Mouse (Mus musculus) CH12.LX (cell line): ENCODE measurements at regions not wholly inside any gene's neighbourhood (a gene's known extent, or its start where the extent isn't known, plus 50 kb on each side); places are given as distances from the start of the nearest gene placed in this dataset.
A peak's percentile ranks its signal among the peaks of the same experiment; 100 is the strongest.

Experiments used
- DNase-seq: peaks from one replicate; pipeline ENCODE4 v3.0.0-alpha.2; 2013; ENCODE audit errors: extremely low read depth
- H3K27ac ChIP-seq: 2 replicates; pipeline ENCODE4 v1.5.1; 2012; ENCODE audit warnings: low read depth, mild to moderate bottlenecking, control low read depth, moderate library complexity; ENCODE audit not compliant: insufficient read depth
- H3K27me3 ChIP-seq: replicated peaks from 2 replicates; pipeline ENCODE3; 2012; ENCODE audit warnings: inconsistent platforms
- H3K36me3 ChIP-seq, 2 experiments: replicated peaks in 1 of 2; 2 replicates each; pipeline versions ENCODE3 to v1.6.1; 2012; ENCODE audit warnings: inconsistent platforms in 1 of 2, low read length in 1 of 2, mild to moderate bottlenecking in 1 of 2, mixed read lengths in 1 of 2, moderate library complexity in 1 of 2; ENCODE audit not compliant: control insufficient read depth in 1 of 2, insufficient read depth in 1 of 2
- H3K4me1 ChIP-seq, 2 experiments: 2 replicates each; pipeline ENCODE4 v1.6.1; 2012; ENCODE audit warnings: inconsistent platforms in 1 of 2, moderate library complexity in 1 of 2; ENCODE audit not compliant: insufficient read depth in 2 of 2, control insufficient read depth in 1 of 2
- H3K4me2 ChIP-seq: 2 replicates; pipeline ENCODE4 v1.6.1; 2012; ENCODE audit warnings: low read depth, mild to moderate bottlenecking, control low read depth; ENCODE audit not compliant: poor library complexity, insufficient read depth, severe bottlenecking
- H3K4me3 ChIP-seq, 3 experiments: fragments of 150-350 bp in 1 of 3; sonication (generic) in 1 of 3; replicated peaks in 1 of 3; 2 replicates each; pipeline versions ENCODE3 to v1.5.1; 2011 to 2012; ENCODE audit warnings: low read depth in 2 of 3, low read length in 2 of 3, mild to moderate bottlenecking in 2 of 3, moderate library complexity in 2 of 3, control low read depth in 1 of 3, improper control_type of control experiment in 1 of 3, inconsistent platforms in 1 of 3, mixed read lengths in 1 of 3; ENCODE audit not compliant: poor library complexity in 1 of 3
- H3K79me2 ChIP-seq: replicated peaks from 2 replicates; pipeline ENCODE4 v1.6.1; 2012; ENCODE audit warnings: mild to moderate bottlenecking, moderate library complexity; ENCODE audit not compliant: control insufficient read depth, poor library complexity, insufficient read depth, severe bottlenecking; ENCODE audit errors: extremely low read depth
- H3K9ac ChIP-seq: 2 replicates; pipeline ENCODE4 v1.6.1; 2012; ENCODE audit warnings: low read depth, mild to moderate bottlenecking, control low read depth, moderate library complexity; ENCODE audit not compliant: insufficient read depth
- H3K9me3 ChIP-seq: replicated peaks from 2 replicates; pipeline ENCODE3; 2012; ENCODE audit warnings: low read length, inconsistent platforms, mixed read lengths
- BHLHE40 ChIP-seq: IDR thresholded peaks from 2 replicates; pipeline ENCODE4 v1.6.1; 2011; ENCODE audit warnings: mild to moderate bottlenecking, low read depth, low read length, improper control_type of control experiment
- CTCF ChIP-seq, 2 experiments: IDR thresholded peaks in 1 of 2; conservative IDR thresholded peaks in 1 of 2; 2 replicates each; pipeline ENCODE4 v1.5.1; 2011 to 2012; ENCODE audit warnings: low read depth in 2 of 2, low read length in 2 of 2, improper control_type of control experiment in 1 of 2, inconsistent platforms in 1 of 2, mild to moderate bottlenecking in 1 of 2, moderate library complexity in 1 of 2
- E2F4 ChIP-seq: IDR thresholded peaks from 2 replicates; pipeline ENCODE4 v1.6.1; 2011; ENCODE audit warnings: low read depth, low read length, improper control_type of control experiment; ENCODE audit not compliant: insufficient replicate concordance
- ETS1 ChIP-seq: conservative IDR thresholded peaks from 2 replicates; pipeline ENCODE4 v1.6.1; 2012; ENCODE audit warnings: low read depth, mild to moderate bottlenecking, inconsistent platforms, low read length, improper control_type of control experiment, moderate library complexity
- GABPA ChIP-seq: IDR thresholded peaks from 2 replicates; pipeline ENCODE4 v1.6.1; 2012; ENCODE audit warnings: low read depth, low read length, improper control_type of control experiment, inconsistent platforms; ENCODE audit not compliant: insufficient replicate concordance
- JUND ChIP-seq: conservative IDR thresholded peaks from 2 replicates; pipeline ENCODE4 v1.6.1; 2011; ENCODE audit warnings: low read depth, low read length, improper control_type of control experiment
- MAFK ChIP-seq: IDR thresholded peaks from 2 replicates; pipeline ENCODE4 v1.6.1; 2011; ENCODE audit warnings: low read length, improper control_type of control experiment; ENCODE audit not compliant: insufficient replicate concordance
- MAX ChIP-seq: IDR thresholded peaks from 2 replicates; pipeline ENCODE4 v1.6.1; 2011; ENCODE audit warnings: low read length, improper control_type of control experiment
- MXI1 ChIP-seq: IDR thresholded peaks from 2 replicates; pipeline ENCODE4 v1.6.1; 2011; ENCODE audit warnings: mild to moderate bottlenecking, low read depth, low read length, improper control_type of control experiment
- NELFE ChIP-seq: IDR thresholded peaks from 2 replicates; pipeline ENCODE4 v1.6.1; 2011; ENCODE audit warnings: low read depth, low read length, improper control_type of control experiment
- PAX5 ChIP-seq: IDR thresholded peaks from 2 replicates; pipeline ENCODE4 v1.6.1; 2012; ENCODE audit warnings: low read length, inconsistent platforms, mixed read lengths
- POLR2AphosphoS2 ChIP-seq: IDR thresholded peaks from 2 replicates; pipeline ENCODE4 v1.6.1; 2011; ENCODE audit warnings: low read depth, low read length, improper control_type of control experiment
- RAD21 ChIP-seq: IDR thresholded peaks from 2 replicates; pipeline ENCODE4 v1.6.1; 2011; ENCODE audit warnings: low read depth, mild to moderate bottlenecking, low read length, improper control_type of control experiment, moderate library complexity
- TCF12 ChIP-seq: IDR thresholded peaks from 2 replicates; pipeline ENCODE4 v1.6.1; 2014; ENCODE audit warnings: low read depth, mild to moderate bottlenecking, inconsistent platforms, low read length, improper control_type of control experiment
- UBTF ChIP-seq: IDR thresholded peaks from 2 replicates; pipeline ENCODE4 v1.6.1; 2012; ENCODE audit warnings: low read depth, mild to moderate bottlenecking, inconsistent platforms, low read length, improper control_type of control experiment, moderate library complexity
- USF1 ChIP-seq: IDR thresholded peaks from 2 replicates; pipeline ENCODE4 v1.6.1; 2014; ENCODE audit warnings: low read depth, mild to moderate bottlenecking, inconsistent platforms, low read length, improper control_type of control experiment
- ZC3H11A ChIP-seq: IDR thresholded peaks from 2 replicates; pipeline ENCODE4 v1.6.1; 2012; ENCODE audit warnings: low read depth, mild to moderate bottlenecking, inconsistent platforms, low read length, improper control_type of control experiment
- ZKSCAN1 ChIP-seq: IDR thresholded peaks from 2 replicates; pipeline ENCODE4 v1.6.1; 2012; ENCODE audit warnings: low read depth, inconsistent platforms, low read length, improper control_type of control experiment, borderline replicate concordance
- ZMIZ1 ChIP-seq: IDR thresholded peaks from 2 replicates; pipeline ENCODE4 v1.6.1; 2012; ENCODE audit warnings: low read depth, mild to moderate bottlenecking, inconsistent platforms, low read length, improper control_type of control experiment
- ZNF384 ChIP-seq: IDR thresholded peaks from 2 replicates; pipeline ENCODE4 v1.6.1; 2012; ENCODE audit warnings: low read depth, low read length, improper control_type of control experiment, inconsistent platforms
- dilution Hi-C: fragments of 300-500 bp; cut with MboI; formaldehyde crosslinking; loops from 2 replicates; pipeline ENCODE4 v1.14.3; 2020; ENCODE audit warnings: low sequenced_read_pairs; ENCODE audit not compliant: extremely low pct_unique_long_range_greater_than_20kb, extremely low pct_ligation_motif_present
- in situ Hi-C: fragments of 300-500 bp; cut with MboI; formaldehyde crosslinking; loops from 3 replicates; pipeline ENCODE4 v1.14.3; 2019; ENCODE audit warnings: low sequenced_read_pairs, low pct_ligation_motif_present, low pct_unique_long_range_greater_than_20kb, mixed read lengths

DNA sequence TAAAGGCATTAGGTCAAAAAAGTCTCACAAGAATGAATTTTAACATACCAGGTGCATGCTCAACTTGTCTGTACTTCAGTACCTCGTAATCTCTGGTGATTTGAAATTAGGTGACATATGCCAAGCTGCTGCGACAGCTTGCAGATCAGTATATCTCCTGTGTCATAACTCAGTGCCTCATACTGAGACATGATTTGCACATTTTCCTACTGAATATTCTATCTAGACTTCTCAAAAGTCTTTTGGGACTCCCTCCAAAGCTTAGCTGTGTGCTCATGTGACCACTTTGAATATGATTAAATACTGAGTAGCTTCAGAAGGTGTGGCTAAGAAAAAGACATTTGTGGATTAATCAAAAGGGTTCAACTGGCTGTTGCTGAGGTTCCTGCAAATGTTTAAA, 416.3 kb upstream of the Pdzrn3 start (continued):
- no peak for TF ChIP-seq TCF12
- TF ChIP-seq, all 38 proteins: peak for 0

GRCm38 (mm10) chr6:101777864-101778263, 400.2 kb upstream of the Pdzrn3 start:
- H3K27me3 ChIP-seq: no peaks in the 10 kb centered on the region
- dilution Hi-C loops: no loop called here
- H3K27ac ChIP-seq: no peak overlapping the region
- in situ Hi-C loops: no loop called here
- no peak overlapping the region for H3K4me2 ChIP-seq
- no peaks in the 10 kb centered on the region for H3K4me1 ChIP-seq
- H3K36me3 ChIP-seq: no peaks in the 10 kb centered on the region
- no peak overlapping the region for H3K4me3 ChIP-seq
- no peaks in the 10 kb centered on the region for H3K79me2 ChIP-seq
- H3K9ac ChIP-seq: no peak overlapping the region
- TF ChIP-seq JUND: no peak
- TF ChIP-seq CTCF (conservative IDR thresholded peaks at IDR 0.05 in 1 of 2, IDR thresholded peaks at IDR 0.05 in 1 of 2; ENCODE audit: low read depth in 2 of 2, low read length in 2 of 2): peak in 1 of 2 experiments; percentile 5; a peak in 1 of 4 replicates
- TF ChIP-seq POLR2AphosphoS2: no peak
- peak; percentile 1 for DNase-seq
- H3K9me3 ChIP-seq: peaks cover 27% of the 10 kb centered on the region

DNA sequence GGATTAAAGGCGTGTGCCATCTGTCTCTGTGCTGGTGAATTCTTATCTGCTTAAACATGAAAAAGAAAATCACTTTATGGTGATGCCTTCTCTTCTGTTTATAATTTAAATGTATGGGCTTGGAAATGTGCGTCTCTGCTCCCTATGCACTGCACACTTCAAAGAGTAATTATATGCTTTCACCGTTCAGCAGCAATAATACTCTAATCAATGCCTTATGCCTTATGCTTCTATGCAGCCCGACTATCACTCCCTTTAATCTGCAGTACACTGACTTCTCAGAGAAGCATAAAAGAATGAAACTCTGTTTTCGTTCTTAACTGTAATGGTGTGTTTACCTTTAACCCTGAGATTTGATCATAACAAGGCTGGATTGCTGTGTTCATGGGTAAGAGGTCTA, 395.5 kb upstream of the Pdzrn3 start:
- H3K4me2 ChIP-seq: no peak overlapping the region
- H3K79me2 ChIP-seq: no peaks in the 10 kb centered on the region
- peaks cover 39% of the 10 kb centered on the region for H3K9me3 ChIP-seq
- no peak overlapping the region for H3K27ac ChIP-seq
- no peak for DNase-seq
- no peaks in the 10 kb centered on the region for H3K27me3 ChIP-seq
- H3K9ac ChIP-seq: no peak overlapping the region
- no peak overlapping the region for H3K4me3 ChIP-seq
- in situ Hi-C loops: no loop called here
- no peaks in the 10 kb centered on the region for H3K36me3 ChIP-seq
- no peaks in the 10 kb centered on the region for H3K4me1 ChIP-seq
- TF ChIP-seq BHLHE40 (no peak), MAFK (no peak), USF1 (no peak), GABPA (no peak), ZC3H11A (no peak), JUND (no peak)
- dilution Hi-C loops: no loop called here

- no peak for DNase-seq
- Histone ChIP-seq H3K4me3 (no peak overlapping the region), H3K9me3 (peaks cover 32% of the 10 kb centered on the region), H3K9ac (no peak overlapping the region), H3K27ac (no peak overlapping the region), H3K79me2 (no peaks in the 10 kb centered on the region), H3K4me2 (no peak overlapping the region), H3K36me3 (no peaks in the 10 kb centered on the region), H3K4me1 (no peaks in the 10 kb centered on the region), H3K27me3 (no peaks in the 10 kb centered on the region)
- in situ Hi-C loops (no loop called here), dilution Hi-C loops (no loop called here)
- TF ChIP-seq ZMIZ1 (no peak), PAX5 (no peak), NELFE (no peak), MAX (no peak), RAD21 (no peak), UBTF (no peak), JUND (no peak), GABPA (no peak), MAFK (no peak), ZKSCAN1 (no peak), ETS1 (no peak), E2F4 (no peak), MXI1 (no peak), ZC3H11A (no peak), ZNF384 (no peak)
Measured at GRCm38 (mm10) chr6:101735107-101735506, 357.4 kb upstream of the Pdzrn3 start.
